Mouse (Mus musculus): ENCODE measurements around the gene Gm19426. TPM values are rescaled to one million over a fixed set of nuclear protein-coding genes. Genes with fewer than 3 reads are reported as not detected.

The Gm19426 gene
- polyA plus RNA-seq, 2 experiments: 0.98 to 1.8 TPM

DNA sequence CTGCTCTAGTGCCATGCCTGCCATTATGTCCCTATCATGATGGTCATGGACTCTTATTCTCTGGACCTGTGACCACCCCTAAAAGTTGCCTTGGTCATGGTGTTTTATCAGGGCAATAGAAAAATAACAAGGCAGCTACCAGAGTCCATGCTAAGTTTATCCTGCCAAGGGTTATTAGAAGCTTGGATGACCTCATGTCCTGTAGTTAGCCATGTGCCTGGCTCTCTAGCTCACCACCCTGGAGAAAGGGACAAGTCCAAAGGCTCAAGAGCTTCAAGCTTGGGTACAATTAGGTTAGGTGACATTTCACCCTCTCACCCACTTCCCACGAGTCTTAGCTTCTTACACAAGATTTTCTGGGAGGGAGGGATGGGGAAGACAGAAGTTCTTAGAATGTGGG lies 19.4 kb upstream of the Gm19426 start:
- no peak overlapping the region for H3K27ac ChIP-seq
- no peak for DNase-seq (ENCODE audit: low read depth in 3 of 3, low spot score in 3 of 3)
- H3K9ac ChIP-seq (replicated peaks): no peak overlapping the region

DNA sequence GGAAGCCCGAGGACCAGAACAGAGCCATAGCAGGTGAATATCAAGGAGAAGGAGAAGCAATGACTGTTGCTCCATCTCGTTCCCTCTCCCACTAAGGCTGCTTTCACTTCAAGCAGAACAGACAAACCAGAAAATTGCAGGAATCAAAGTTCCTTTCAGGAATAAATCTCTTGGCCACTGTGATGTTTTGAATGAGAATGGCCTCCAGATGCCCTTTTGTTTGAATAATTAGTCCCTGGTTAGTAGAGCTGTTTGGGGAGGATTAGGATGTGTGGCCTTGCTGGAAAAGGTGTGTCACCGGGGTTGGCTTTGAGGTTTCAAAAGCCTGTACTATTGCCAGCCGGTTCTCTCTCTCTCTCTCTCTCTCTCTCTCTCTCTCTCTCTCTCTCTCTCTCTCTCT lies 18.8 kb upstream of the Gm19426 start:
- no peaks in the 10 kb centered on the region; the same call in 1 of the 2 replicates for H3K27me3 ChIP-seq (ENCODE audit: control insufficient read depth, insufficient read depth, low read length)
- 47% methylated on average over 4 of the region's 4 CpGs for WGBS (ENCODE audit: insufficient replicate concordance)
- no peak overlapping the region for H3K4me2 ChIP-seq (ENCODE audit: low read depth)
- no peaks in the 10 kb centered on the region for H3K36me3 ChIP-seq (replicated peaks; ENCODE audit: control insufficient read depth, insufficient read depth, low read depth)
- no peak for TF ChIP-seq EP300 (IDR thresholded peaks at IDR 0.05; ENCODE audit: low read depth)
- no peak for TF ChIP-seq CTCF (IDR thresholded peaks at IDR 0.05; ENCODE audit: low read depth)
- H3K4me1 ChIP-seq (replicated peaks; ENCODE audit: control insufficient read depth in 2 of 2, insufficient read depth in 2 of 2, low read length in 1 of 2): 0 out of 4 replicates have a peak, but pooled peaks cover 0 to 3% of the 10 kb centered on the region in 2 experiments
- H3K27ac ChIP-seq: no peak overlapping the region
- no peaks in the 10 kb centered on the region for H3K9me3 ChIP-seq (ENCODE audit: control insufficient read depth, low read length)
- ATAC-seq (ENCODE audit: insufficient read depth): no peak
- H3K9ac ChIP-seq (replicated peaks): no peak overlapping the region
- H3K4me3 ChIP-seq (ENCODE audit: insufficient read depth in 1 of 2, low read depth in 2 of 2, low read length in 2 of 2): no peak overlapping the region
- no peak for DNase-seq (ENCODE audit: low read depth in 3 of 3, low spot score in 3 of 3)

More for the DNA sequence above, 19.4 kb upstream of the Gm19426 start:
- no peak for TF ChIP-seq CTCF (IDR thresholded peaks at IDR 0.05; ENCODE audit: low read depth)
- no peak for TF ChIP-seq EP300 (IDR thresholded peaks at IDR 0.05; ENCODE audit: low read depth)
- Histone ChIP-seq H3K4me3 (ENCODE audit: insufficient read depth in 1 of 2, low read depth in 2 of 2, low read length in 2 of 2) (no peak overlapping the region), H3K36me3 (replicated peaks; ENCODE audit: control insufficient read depth, insufficient read depth, low read depth) (no peaks in the 10 kb centered on the region), H3K9me3 (ENCODE audit: control insufficient read depth, low read length) (no peaks in the 10 kb centered on the region), H3K4me2 (ENCODE audit: low read depth) (no peak overlapping the region), H3K4me1 (replicated peaks; ENCODE audit: control insufficient read depth in 2 of 2, insufficient read depth in 2 of 2, low read length in 1 of 2) (0 out of 4 replicates have a peak, but pooled peaks cover 0 to 3% of the 10 kb centered on the region in 2 experiments), H3K27me3 (ENCODE audit: control insufficient read depth, insufficient read depth, low read length) (no peaks in the 10 kb centered on the region; the same call in 1 of the 2 replicates)
- WGBS (ENCODE audit: insufficient replicate concordance): 19% methylated on average over 1 of the region's 1 CpGs
- no peak for ATAC-seq (ENCODE audit: insufficient read depth)

DNA sequence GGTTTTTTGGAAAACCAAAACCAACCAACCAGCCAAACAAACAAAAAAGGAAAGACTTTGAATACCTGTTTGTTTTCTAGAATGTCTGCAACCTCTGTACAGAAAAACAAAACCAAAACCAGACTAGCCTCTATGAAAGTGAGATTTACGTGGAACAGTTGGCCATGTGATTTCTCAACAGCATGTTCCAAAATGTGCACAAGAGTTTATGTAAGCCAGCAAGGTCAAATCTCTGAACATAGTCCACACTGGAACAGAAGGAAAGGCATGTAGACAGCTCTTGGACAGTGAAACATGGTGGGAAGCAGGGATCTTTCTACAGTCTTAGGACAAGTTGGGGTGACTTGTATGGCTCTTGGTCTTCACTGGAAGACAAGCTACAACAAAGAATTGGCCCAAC lies 18.4 kb upstream of the Gm19426 start:
- H3K9me3 ChIP-seq (ENCODE audit: control insufficient read depth, low read length): no peaks in the 10 kb centered on the region
- 67% methylated on average over 1 of the region's 1 CpGs for WGBS (ENCODE audit: insufficient replicate concordance)
- no peak for TF ChIP-seq CTCF (IDR thresholded peaks at IDR 0.05; ENCODE audit: low read depth)
- TF ChIP-seq EP300 (IDR thresholded peaks at IDR 0.05; ENCODE audit: low read depth): no peak
- H3K27ac ChIP-seq: no peak overlapping the region
- H3K36me3 ChIP-seq (replicated peaks; ENCODE audit: control insufficient read depth, insufficient read depth, low read depth): no peaks in the 10 kb centered on the region
- no peak overlapping the region for H3K4me2 ChIP-seq (ENCODE audit: low read depth)
- H3K4me3 ChIP-seq (ENCODE audit: insufficient read depth in 1 of 2, low read depth in 2 of 2, low read length in 2 of 2): no peak overlapping the region
- no peak for ATAC-seq (ENCODE audit: insufficient read depth)
- H3K4me1 ChIP-seq (replicated peaks; ENCODE audit: control insufficient read depth in 2 of 2, insufficient read depth in 2 of 2, low read length in 1 of 2): peaks cover 0 to 3% of the 10 kb centered on the region in 2 experiments; a peak in 1 of 4 replicates
- no peak overlapping the region for H3K9ac ChIP-seq (replicated peaks)
- no peaks in the 10 kb centered on the region; the same call in 1 of the 2 replicates for H3K27me3 ChIP-seq (ENCODE audit: control insufficient read depth, insufficient read depth, low read length)
- DNase-seq (ENCODE audit: low read depth in 3 of 3, low spot score in 3 of 3): no peak

DNA sequence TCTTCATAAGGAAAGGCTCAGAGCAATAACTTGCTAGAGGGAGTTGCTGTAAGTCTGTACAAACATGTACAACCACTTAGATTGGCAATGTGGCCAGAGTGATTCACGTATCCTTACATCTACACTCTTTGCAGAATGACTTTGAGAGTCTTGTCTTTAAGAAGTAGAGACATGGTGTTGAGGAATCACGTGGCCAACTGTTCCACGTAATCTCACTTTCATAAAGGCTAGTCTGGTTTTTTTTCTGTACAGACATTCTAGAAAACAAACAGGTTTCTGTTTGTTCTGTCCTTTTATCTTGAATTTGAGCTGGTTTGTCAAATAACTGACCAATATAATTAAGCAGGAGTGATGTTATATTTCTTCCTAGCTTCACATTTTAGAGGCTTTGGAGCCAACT lies 17.9 kb upstream of the Gm19426 start:
- Histone ChIP-seq H3K27ac (no peak overlapping the region), H3K36me3 (replicated peaks; ENCODE audit: control insufficient read depth, insufficient read depth, low read depth) (no peaks in the 10 kb centered on the region), H3K4me3 (ENCODE audit: insufficient read depth in 1 of 2, low read depth in 2 of 2, low read length in 2 of 2) (no peak overlapping the region), H3K4me1 (replicated peaks; ENCODE audit: control insufficient read depth in 2 of 2, insufficient read depth in 2 of 2, low read length in 1 of 2) (peaks cover 0 to 7% of the 10 kb centered on the region in 2 experiments; a peak in 2 of 4 replicates), H3K9ac (replicated peaks) (no peak overlapping the region), H3K4me2 (ENCODE audit: low read depth) (no peak overlapping the region), H3K27me3 (ENCODE audit: control insufficient read depth, insufficient read depth, low read length) (no peaks in the 10 kb centered on the region), H3K9me3 (ENCODE audit: control insufficient read depth, low read length) (no peaks in the 10 kb centered on the region)
- no peak for TF ChIP-seq CTCF (IDR thresholded peaks at IDR 0.05; ENCODE audit: low read depth)
- TF ChIP-seq EP300 (IDR thresholded peaks at IDR 0.05; ENCODE audit: low read depth): no peak
- no peak for ATAC-seq (ENCODE audit: insufficient read depth)
- 56% methylated on average over 3 of the region's 3 CpGs for WGBS (ENCODE audit: insufficient replicate concordance)
- DNase-seq (ENCODE audit: low read depth in 3 of 3, low spot score in 3 of 3): no peak

DNA sequence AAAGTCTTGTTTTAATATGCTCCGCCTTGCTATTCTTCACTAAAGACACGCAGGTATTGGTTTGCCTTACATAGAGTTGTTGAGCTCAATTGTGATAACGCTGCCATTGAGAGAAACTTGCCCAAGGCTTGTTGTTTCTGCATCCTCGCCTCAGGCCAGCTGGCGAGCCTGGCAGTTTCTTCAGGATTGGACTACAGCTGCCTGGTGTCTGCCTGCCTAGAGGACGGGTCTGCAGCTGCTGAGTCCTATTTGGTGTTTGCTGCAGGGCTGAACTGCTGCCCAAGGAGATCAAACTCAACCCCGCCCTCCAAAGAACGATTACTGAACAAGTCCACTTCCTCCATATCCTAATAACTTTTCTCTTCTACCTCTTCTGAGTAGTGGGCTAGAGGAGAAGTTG lies 17.3 kb upstream of the Gm19426 start:
- Histone ChIP-seq H3K4me3 (ENCODE audit: insufficient read depth in 1 of 2, low read depth in 2 of 2, low read length in 2 of 2) (no peak overlapping the region), H3K36me3 (replicated peaks; ENCODE audit: control insufficient read depth, insufficient read depth, low read depth) (no peaks in the 10 kb centered on the region), H3K9me3 (ENCODE audit: control insufficient read depth, low read length) (no peaks in the 10 kb centered on the region), H3K27me3 (ENCODE audit: control insufficient read depth, insufficient read depth, low read length) (no peaks in the 10 kb centered on the region), H3K4me1 (replicated peaks; ENCODE audit: control insufficient read depth in 2 of 2, insufficient read depth in 2 of 2, low read length in 1 of 2) (peaks cover 0 to 7% of the 10 kb centered on the region in 2 experiments; a peak in 2 of 4 replicates), H3K4me2 (ENCODE audit: low read depth) (no peak overlapping the region), H3K27ac (no peak overlapping the region), H3K9ac (replicated peaks) (no peak overlapping the region)
- 53% methylated on average over 8 of the region's 8 CpGs for WGBS (ENCODE audit: insufficient replicate concordance)
- TF ChIP-seq EP300 (IDR thresholded peaks at IDR 0.05; ENCODE audit: low read depth) (no peak), CTCF (IDR thresholded peaks at IDR 0.05; ENCODE audit: low read depth) (no peak)
- DNase-seq (ENCODE audit: low read depth in 3 of 3, low spot score in 3 of 3) (no peak), ATAC-seq (ENCODE audit: insufficient read depth) (no peak)
